Mouse (Mus musculus): Measurements from ENCODE around the gene Gm20538. TPM values are rescaled to one million over a fixed set of nuclear protein-coding genes. Genes with fewer than 3 reads are reported as not detected.

Gm20538 gene
- polyA plus RNA-seq, 1 experiment from 2014 or later: not detected

GRCm38 (mm10) chr19:44502741-44503140 lies 49.9 kb downstream of the Gm20538 start:
- no peak overlapping the region for H3K27ac ChIP-seq
- H3K9me3 ChIP-seq: no peaks in the 10 kb centered on the region
- peaks cover 5% of the 10 kb centered on the region; the same call in 1 of the 2 replicates for H3K27me3 ChIP-seq (replicated peaks)
- 76% methylated on average over 4 of the region's 4 CpGs for WGBS
- no peak overlapping the region for H3K4me3 ChIP-seq (replicated peaks)
- H3K36me3 ChIP-seq: no peaks in the 10 kb centered on the region
- no peak for ATAC-seq (ENCODE audit: insufficient read depth, low FRiP score, low read depth)
- H3K4me2 ChIP-seq: no peak overlapping the region
- H3K4me1 ChIP-seq: no peaks in the 10 kb centered on the region
- no peak overlapping the region for H3K9ac ChIP-seq

- ATAC-seq (ENCODE audit: insufficient read depth, low FRiP score, low read depth): no peak
- WGBS: 66% methylated on average over 6 of the region's 6 CpGs
Observed at GRCm38 (mm10) chr19:44501925-44502324, 50.7 kb downstream of the Gm20538 start.

GRCm38 (mm10) chr19:44500240-44500639 lies 52.4 kb downstream of the Gm20538 start:
- no peak for ATAC-seq (ENCODE audit: insufficient read depth, low FRiP score, low read depth)
- WGBS: 46% methylated on average over 5 of the region's 5 CpGs

More at GRCm38 (mm10) chr19:44501925-44502324, 50.7 kb downstream of the Gm20538 start:
- Histone ChIP-seq H3K4me2 (no peak overlapping the region), H3K27me3 (replicated peaks) (peaks cover 5% of the 10 kb centered on the region; the same call in 1 of the 2 replicates), H3K27ac (no peak overlapping the region), H3K9me3 (no peaks in the 10 kb centered on the region), H3K36me3 (no peaks in the 10 kb centered on the region), H3K9ac (no peak overlapping the region), H3K4me3 (replicated peaks) (no peak overlapping the region), H3K4me1 (no peaks in the 10 kb centered on the region)

GRCm38 (mm10) chr19:44498936-44499335 lies 53.7 kb downstream of the Gm20538 start:
- WGBS: 49% methylated on average over 6 of the region's 6 CpGs
- no peak overlapping the region for H3K4me2 ChIP-seq
- ATAC-seq (ENCODE audit: insufficient read depth, low FRiP score, low read depth): no peak
- H3K36me3 ChIP-seq: no peaks in the 10 kb centered on the region
- H3K4me1 ChIP-seq: no peaks in the 10 kb centered on the region
- H3K27ac ChIP-seq: no peak overlapping the region
- H3K4me3 ChIP-seq (replicated peaks): no peak overlapping the region
- H3K27me3 ChIP-seq (replicated peaks): no peaks in the 10 kb centered on the region; the same call in 1 of the 2 replicates
- no peak overlapping the region for H3K9ac ChIP-seq
- H3K9me3 ChIP-seq: no peaks in the 10 kb centered on the region

More at GRCm38 (mm10) chr19:44500240-44500639, 52.4 kb downstream of the Gm20538 start:
- Histone ChIP-seq H3K27me3 (replicated peaks) (peaks cover 5% of the 10 kb centered on the region; the same call in 1 of the 2 replicates), H3K4me2 (no peak overlapping the region), H3K9ac (no peak overlapping the region), H3K9me3 (no peaks in the 10 kb centered on the region), H3K4me1 (no peaks in the 10 kb centered on the region), H3K27ac (no peak overlapping the region), H3K4me3 (replicated peaks) (no peak overlapping the region), H3K36me3 (no peaks in the 10 kb centered on the region)

- no peaks in the 10 kb centered on the region for H3K36me3 ChIP-seq
- H3K4me1 ChIP-seq: no peaks in the 10 kb centered on the region
- no peak overlapping the region for H3K9ac ChIP-seq
- no peak for ATAC-seq (ENCODE audit: insufficient read depth, low FRiP score, low read depth)
- no peak overlapping the region for H3K4me3 ChIP-seq (replicated peaks)
- 72% methylated on average over 10 of the region's 10 CpGs for WGBS
- H3K27me3 ChIP-seq (replicated peaks): no peaks in the 10 kb centered on the region; the same call in none of the 2 replicates
- no peak overlapping the region for H3K4me2 ChIP-seq
- no peak overlapping the region for H3K27ac ChIP-seq
- no peaks in the 10 kb centered on the region for H3K9me3 ChIP-seq
Observed at GRCm38 (mm10) chr19:44496941-44497340, 55.7 kb downstream of the Gm20538 start.

GRCm38 (mm10) chr19:44496511-44496910 lies 56.1 kb downstream of the Gm20538 start:
- no peaks in the 10 kb centered on the region for H3K9me3 ChIP-seq
- H3K27ac ChIP-seq: no peak overlapping the region
- no peak for ATAC-seq (ENCODE audit: insufficient read depth, low FRiP score, low read depth)
- H3K4me2 ChIP-seq: no peak overlapping the region
- no peak overlapping the region for H3K9ac ChIP-seq
- no peaks in the 10 kb centered on the region; the same call in none of the 2 replicates for H3K27me3 ChIP-seq (replicated peaks)
- H3K4me3 ChIP-seq (replicated peaks): no peak overlapping the region
- H3K36me3 ChIP-seq: no peaks in the 10 kb centered on the region
- no peaks in the 10 kb centered on the region for H3K4me1 ChIP-seq
- WGBS: 55% methylated on average over 8 of the region's 8 CpGs

Other genes with a start within 250 kb of the Gm20538 start
- 0.12 and 0.15 TPM in 2 replicates for gene Scd4, start 219.7 kb downstream of the Gm20538 start, polyA plus RNA-seq (2015; fragmentation: Nextera tagmentation; extraction: Ambion mirVana)
- 3.9 and 5.3 TPM in 2 replicates for gene Scd1, start 145.0 kb downstream of the Gm20538 start, polyA plus RNA-seq (2015; fragmentation: Nextera tagmentation; extraction: Ambion mirVana)
- 0.12 and 0.15 TPM in 2 replicates for gene Wnt8b, start 59.4 kb downstream of the Gm20538 start, polyA plus RNA-seq (2015; fragmentation: Nextera tagmentation; extraction: Ambion mirVana)
- gene Sec31b, start 7.0 kb downstream of the Gm20538 start, polyA plus RNA-seq (2015; fragmentation: Nextera tagmentation; extraction: Ambion mirVana): 0.63 and 0.66 TPM in 2 replicates
- 542 and 594 TPM in 2 replicates for gene Ndufb8, start 2.6 kb upstream of the Gm20538 start, polyA plus RNA-seq (2015; fragmentation: Nextera tagmentation; extraction: Ambion mirVana)
- 27.0 and 27.2 TPM in 2 replicates for gene Hif1an, start 10.0 kb upstream of the Gm20538 start, polyA plus RNA-seq (2015; fragmentation: Nextera tagmentation; extraction: Ambion mirVana)
- gene Pax2, start 203.2 kb upstream of the Gm20538 start, polyA plus RNA-seq (2015; fragmentation: Nextera tagmentation; extraction: Ambion mirVana): 0.08 TPM in 1 of 2 replicates, not detected in the other